Mouse (Mus musculus) CH12.LX (cell line): ENCODE results near the gene Hcls1. TPM values are rescaled to one million over a fixed set of nuclear protein-coding genes. Genes with fewer than 3 reads are reported as not detected.

Experiments used
- DNase-seq: peaks from one replicate; pipeline ENCODE4 v3.0.0-alpha.2; 2013; ENCODE audit errors: extremely low read depth
- H3K27ac ChIP-seq: 2 replicates; pipeline ENCODE4 v1.5.1; 2012; ENCODE audit warnings: low read depth, mild to moderate bottlenecking, control low read depth, moderate library complexity; ENCODE audit not compliant: insufficient read depth
- H3K27me3 ChIP-seq: replicated peaks from 2 replicates; pipeline ENCODE3; 2012; ENCODE audit warnings: inconsistent platforms
- H3K36me3 ChIP-seq, 2 experiments: replicated peaks in 1 of 2; 2 replicates each; pipeline versions ENCODE3 to v1.6.1; 2012; ENCODE audit warnings: inconsistent platforms in 1 of 2, low read length in 1 of 2, mild to moderate bottlenecking in 1 of 2, mixed read lengths in 1 of 2, moderate library complexity in 1 of 2; ENCODE audit not compliant: control insufficient read depth in 1 of 2, insufficient read depth in 1 of 2
- H3K4me1 ChIP-seq, 2 experiments: 2 replicates each; pipeline ENCODE4 v1.6.1; 2012; ENCODE audit warnings: inconsistent platforms in 1 of 2, moderate library complexity in 1 of 2; ENCODE audit not compliant: insufficient read depth in 2 of 2, control insufficient read depth in 1 of 2
- H3K4me2 ChIP-seq: 2 replicates; pipeline ENCODE4 v1.6.1; 2012; ENCODE audit warnings: low read depth, mild to moderate bottlenecking, control low read depth; ENCODE audit not compliant: poor library complexity, insufficient read depth, severe bottlenecking
- H3K4me3 ChIP-seq, 3 experiments: fragments of 150-350 bp in 1 of 3; sonication (generic) in 1 of 3; replicated peaks in 1 of 3; 2 replicates each; pipeline versions ENCODE3 to v1.5.1; 2011 to 2012; ENCODE audit warnings: low read depth in 2 of 3, low read length in 2 of 3, mild to moderate bottlenecking in 2 of 3, moderate library complexity in 2 of 3, control low read depth in 1 of 3, improper control_type of control experiment in 1 of 3, inconsistent platforms in 1 of 3, mixed read lengths in 1 of 3; ENCODE audit not compliant: poor library complexity in 1 of 3
- H3K79me2 ChIP-seq: replicated peaks from 2 replicates; pipeline ENCODE4 v1.6.1; 2012; ENCODE audit warnings: mild to moderate bottlenecking, moderate library complexity; ENCODE audit not compliant: control insufficient read depth, poor library complexity, insufficient read depth, severe bottlenecking; ENCODE audit errors: extremely low read depth
- H3K9ac ChIP-seq: 2 replicates; pipeline ENCODE4 v1.6.1; 2012; ENCODE audit warnings: low read depth, mild to moderate bottlenecking, control low read depth, moderate library complexity; ENCODE audit not compliant: insufficient read depth
- H3K9me3 ChIP-seq: replicated peaks from 2 replicates; pipeline ENCODE3; 2012; ENCODE audit warnings: low read length, inconsistent platforms, mixed read lengths
- CHD2 ChIP-seq: IDR thresholded peaks from 2 replicates; pipeline ENCODE4 v1.6.1; 2011; ENCODE audit warnings: low read length, improper control_type of control experiment
- CTCF ChIP-seq, 2 experiments: IDR thresholded peaks in 1 of 2; conservative IDR thresholded peaks in 1 of 2; 2 replicates each; pipeline ENCODE4 v1.5.1; 2011 to 2012; ENCODE audit warnings: low read depth in 2 of 2, low read length in 2 of 2, improper control_type of control experiment in 1 of 2, inconsistent platforms in 1 of 2, mild to moderate bottlenecking in 1 of 2, moderate library complexity in 1 of 2
- E2F4 ChIP-seq: IDR thresholded peaks from 2 replicates; pipeline ENCODE4 v1.6.1; 2011; ENCODE audit warnings: low read depth, low read length, improper control_type of control experiment; ENCODE audit not compliant: insufficient replicate concordance
- EP300 ChIP-seq: IDR thresholded peaks from 2 replicates; pipeline ENCODE4 v1.6.1; 2011; ENCODE audit warnings: low read length, improper control_type of control experiment
- ETS1 ChIP-seq: conservative IDR thresholded peaks from 2 replicates; pipeline ENCODE4 v1.6.1; 2012; ENCODE audit warnings: low read depth, mild to moderate bottlenecking, inconsistent platforms, low read length, improper control_type of control experiment, moderate library complexity
- GABPA ChIP-seq: IDR thresholded peaks from 2 replicates; pipeline ENCODE4 v1.6.1; 2012; ENCODE audit warnings: low read depth, low read length, improper control_type of control experiment, inconsistent platforms; ENCODE audit not compliant: insufficient replicate concordance
- HCFC1 ChIP-seq: IDR thresholded peaks from 2 replicates; pipeline ENCODE4 v1.6.1; 2012; ENCODE audit warnings: low read depth, mild to moderate bottlenecking, inconsistent platforms, low read length, improper control_type of control experiment
- IRF4 ChIP-seq: IDR thresholded peaks from 2 replicates; pipeline ENCODE4 v1.6.1; 2014; ENCODE audit warnings: low read depth, mild to moderate bottlenecking, inconsistent platforms, low read length, improper control_type of control experiment
- JUN ChIP-seq: IDR thresholded peaks from 2 replicates; pipeline ENCODE4 v1.6.1; 2011; ENCODE audit warnings: low read depth, mild to moderate bottlenecking, low read length, improper control_type of control experiment, moderate library complexity; ENCODE audit not compliant: insufficient read depth
- JUND ChIP-seq: conservative IDR thresholded peaks from 2 replicates; pipeline ENCODE4 v1.6.1; 2011; ENCODE audit warnings: low read depth, low read length, improper control_type of control experiment
- KAT2A ChIP-seq: IDR thresholded peaks from 2 replicates; pipeline ENCODE4 v1.6.1; 2012; ENCODE audit warnings: low read length, improper control_type of control experiment, inconsistent platforms; ENCODE audit not compliant: insufficient replicate concordance
- MAFK ChIP-seq: IDR thresholded peaks from 2 replicates; pipeline ENCODE4 v1.6.1; 2011; ENCODE audit warnings: low read length, improper control_type of control experiment; ENCODE audit not compliant: insufficient replicate concordance
- MAX ChIP-seq: IDR thresholded peaks from 2 replicates; pipeline ENCODE4 v1.6.1; 2011; ENCODE audit warnings: low read length, improper control_type of control experiment
- MAZ ChIP-seq: IDR thresholded peaks from 2 replicates; pipeline ENCODE4 v1.6.1; 2012; ENCODE audit warnings: low read depth, mild to moderate bottlenecking, inconsistent platforms, low read length, improper control_type of control experiment, moderate library complexity
- MXI1 ChIP-seq: IDR thresholded peaks from 2 replicates; pipeline ENCODE4 v1.6.1; 2011; ENCODE audit warnings: mild to moderate bottlenecking, low read depth, low read length, improper control_type of control experiment
- MYC ChIP-seq: IDR thresholded peaks from 2 replicates; pipeline ENCODE4 v1.6.1; 2011; ENCODE audit warnings: low read depth, mild to moderate bottlenecking, improper control_type of control experiment, low read length
- NELFE ChIP-seq: IDR thresholded peaks from 2 replicates; pipeline ENCODE4 v1.6.1; 2011; ENCODE audit warnings: low read depth, low read length, improper control_type of control experiment
- NRF1 ChIP-seq: IDR thresholded peaks from 2 replicates; pipeline ENCODE4 v1.6.1; 2014; ENCODE audit warnings: low read depth, mild to moderate bottlenecking, inconsistent platforms, low read length, improper control_type of control experiment, moderate library complexity
- POLR2A ChIP-seq: IDR thresholded peaks from 2 replicates; pipeline ENCODE4 v1.6.1; 2011; ENCODE audit warnings: low read depth, mild to moderate bottlenecking, improper control_type of control experiment, low read length
- POLR2AphosphoS2 ChIP-seq: IDR thresholded peaks from 2 replicates; pipeline ENCODE4 v1.6.1; 2011; ENCODE audit warnings: low read depth, low read length, improper control_type of control experiment
- RAD21 ChIP-seq: IDR thresholded peaks from 2 replicates; pipeline ENCODE4 v1.6.1; 2011; ENCODE audit warnings: low read depth, mild to moderate bottlenecking, low read length, improper control_type of control experiment, moderate library complexity
- RCOR1 ChIP-seq: conservative IDR thresholded peaks from 2 replicates; pipeline ENCODE4 v1.6.1; 2012; ENCODE audit warnings: low read depth, mild to moderate bottlenecking, inconsistent platforms, low read length, improper control_type of control experiment
- SIN3A ChIP-seq: IDR thresholded peaks from 2 replicates; pipeline ENCODE4 v1.6.1; 2012; ENCODE audit warnings: low read length, improper control_type of control experiment, inconsistent platforms
- SMC3 ChIP-seq: IDR thresholded peaks from 2 replicates; pipeline ENCODE4 v1.6.1; 2011; ENCODE audit warnings: low read depth, low read length, improper control_type of control experiment
- TBP ChIP-seq: conservative IDR thresholded peaks from 2 replicates; pipeline ENCODE4 v1.6.1; 2011; ENCODE audit warnings: low read depth, low read length, improper control_type of control experiment
- UBTF ChIP-seq: IDR thresholded peaks from 2 replicates; pipeline ENCODE4 v1.6.1; 2012; ENCODE audit warnings: low read depth, mild to moderate bottlenecking, inconsistent platforms, low read length, improper control_type of control experiment, moderate library complexity
- USF1 ChIP-seq: IDR thresholded peaks from 2 replicates; pipeline ENCODE4 v1.6.1; 2014; ENCODE audit warnings: low read depth, mild to moderate bottlenecking, inconsistent platforms, low read length, improper control_type of control experiment
- USF2 ChIP-seq: conservative IDR thresholded peaks from 2 replicates; pipeline ENCODE4 v1.6.1; 2011; ENCODE audit warnings: low read depth, low read length, improper control_type of control experiment
- ZC3H11A ChIP-seq: IDR thresholded peaks from 2 replicates; pipeline ENCODE4 v1.6.1; 2012; ENCODE audit warnings: low read depth, mild to moderate bottlenecking, inconsistent platforms, low read length, improper control_type of control experiment
- ZKSCAN1 ChIP-seq: IDR thresholded peaks from 2 replicates; pipeline ENCODE4 v1.6.1; 2012; ENCODE audit warnings: low read depth, inconsistent platforms, low read length, improper control_type of control experiment, borderline replicate concordance
- ZMIZ1 ChIP-seq: IDR thresholded peaks from 2 replicates; pipeline ENCODE4 v1.6.1; 2012; ENCODE audit warnings: low read depth, mild to moderate bottlenecking, inconsistent platforms, low read length, improper control_type of control experiment
- ZNF384 ChIP-seq: IDR thresholded peaks from 2 replicates; pipeline ENCODE4 v1.6.1; 2012; ENCODE audit warnings: low read depth, low read length, improper control_type of control experiment, inconsistent platforms
- dilution Hi-C: fragments of 300-500 bp; cut with MboI; formaldehyde crosslinking; loops from 2 replicates; pipeline ENCODE4 v1.14.3; 2020; ENCODE audit warnings: low sequenced_read_pairs; ENCODE audit not compliant: extremely low pct_unique_long_range_greater_than_20kb, extremely low pct_ligation_motif_present
- in situ Hi-C: fragments of 300-500 bp; cut with MboI; formaldehyde crosslinking; loops from 3 replicates; pipeline ENCODE4 v1.14.3; 2019; ENCODE audit warnings: low sequenced_read_pairs, low pct_ligation_motif_present, low pct_unique_long_range_greater_than_20kb, mixed read lengths
- polyA plus RNA-seq: library from polyadenylated mRNA; unstranded; fragments of >175 nt; gene quantifications from 2 replicates; pipeline ENCODE4 v1.2.1, GENCODE M21; 2012; ENCODE audit warnings: low read depth; ENCODE audit not compliant: insufficient read length
- total RNA-seq, 2 experiments: library from RNA; depleted of rRNA; stranded (reverse); fragments of 300-350 nt in 1 of 2; fragments of >200 nt in 1 of 2; gene quantifications; 2 replicates each; pipeline ENCODE4 v1.2.3; 2012 to 2014

The Hcls1 gene
- total and polyA plus RNA-seq, 3 experiments = 222 to 537 (median 302) TPM

- no peak overlapping the region for H3K4me3 ChIP-seq
Measured at GRCm38 (mm10) chr16:36979127-36979526, 44.3 kb downstream of the Hcls1 start.

GRCm38 (mm10) chr16:36983796-36984195 lies 49.0 kb downstream of the Hcls1 start:
- Histone ChIP-seq H3K27ac (no peak overlapping the region), H3K27me3 (no peaks in the 10 kb centered on the region), H3K36me3 (peaks cover 0 to 12% of the 10 kb centered on the region in 2 experiments), H3K4me3 (no peak overlapping the region), H3K79me2 (no peaks in the 10 kb centered on the region), H3K9me3 (peaks cover 6% of the 10 kb centered on the region), H3K4me1 (peaks cover 14 to 45% of the 10 kb centered on the region in 2 experiments), H3K4me2 (no peak overlapping the region), H3K9ac (no peak overlapping the region)
- dilution Hi-C loops = no loop called here
- no peak for DNase-seq
- in situ Hi-C loops = no loop called here
- TF ChIP-seq ETS1 (peak; percentile 15; the same call in 1 of the 2 replicates), HCFC1 (no peak), EP300 (peak; percentile 48; the same call in 1 of the 2 replicates), MAFK (0 out of 2 replicates have a peak, but pooled peaks have one; percentile 52), NRF1 (no peak), SMC3 (no peak), RCOR1 (no peak), ZMIZ1 (no peak), SIN3A (peak; percentile 42; the same call in 1 of the 2 replicates), USF2 (no peak), JUN (no peak), TBP (no peak), IRF4 (peak; percentile 52; the same call in 1 of the 2 replicates), GABPA (no peak), MAZ (no peak), MXI1 (no peak), CTCF (conservative IDR thresholded peaks at IDR 0.05 in 1 of 2, IDR thresholded peaks at IDR 0.05 in 1 of 2; ENCODE audit: low read depth in 2 of 2, low read length in 2 of 2) (no peak), MYC (peak; percentile 61; the same call in 1 of the 2 replicates), ZC3H11A (no peak), POLR2A (no peak), KAT2A (0 out of 2 replicates have a peak, but pooled peaks have one; percentile 29), USF1 (no peak), JUND (peak; percentile 55; the same call in 1 of the 2 replicates), E2F4 (no peak), MAX (peak; percentile 43; the same call in 1 of the 2 replicates), RAD21 (no peak), CHD2 (0 out of 2 replicates have a peak, but pooled peaks have one; percentile 45), UBTF (no peak)

More at GRCm38 (mm10) chr16:36979127-36979526, 44.3 kb downstream of the Hcls1 start:
- H3K79me2 ChIP-seq = no peaks in the 10 kb centered on the region
- H3K4me2 ChIP-seq = no peak overlapping the region
- H3K9me3 ChIP-seq = peaks cover 6% of the 10 kb centered on the region
- peaks cover 0 to 13% of the 10 kb centered on the region in 2 experiments for H3K36me3 ChIP-seq
- TF ChIP-seq POLR2AphosphoS2 (no peak), CHD2 (no peak), RCOR1 (no peak), MAFK (no peak), MAX (no peak), ZKSCAN1 (no peak), KAT2A (no peak), EP300 (no peak), NRF1 (no peak), HCFC1 (no peak), SMC3 (no peak), IRF4 (no peak), MYC (no peak), NELFE (no peak), ZNF384 (no peak)
- peaks cover 3 to 14% of the 10 kb centered on the region in 2 experiments; a peak in 3 of 4 replicates for H3K4me1 ChIP-seq
- dilution Hi-C loops = no loop called here
- no peak for DNase-seq
- H3K27me3 ChIP-seq = no peaks in the 10 kb centered on the region
- in situ Hi-C loops = no loop called here
- H3K27ac ChIP-seq = no peak overlapping the region
- no peak overlapping the region for H3K9ac ChIP-seq
